Mouse (Mus musculus) splenic B cell, adult 2 months (primary cell): Measurements from ENCODE around the gene 3110082I17Rik.
A peak's percentile ranks its signal among the peaks of the same experiment; 100 is the strongest.

ENCODE experiments used
- DNase-seq: peaks from one replicate; pipeline ENCODE4 v3.0.0-alpha.2; 2011; ENCODE audit warnings: low read depth, low spot score
- H3K27me3 ChIP-seq: 2 replicates; pipeline ENCODE4 v1.6.1; 2012; ENCODE audit warnings: mild to moderate bottlenecking, low read length, moderate library complexity, mixed read lengths; ENCODE audit not compliant: control insufficient read depth, poor library complexity, insufficient read depth, severe bottlenecking
- H3K36me3 ChIP-seq: 2 replicates; pipeline ENCODE4 v1.6.1; 2012; ENCODE audit warnings: mild to moderate bottlenecking, low read length, moderate library complexity, mixed read lengths; ENCODE audit not compliant: control insufficient read depth, poor library complexity, insufficient read depth, severe bottlenecking

3110082I17Rik gene

GRCm38 (mm10) chr5:139363858-139364257 is 96.5 kb downstream of the 3110082I17Rik start:
- H3K27me3 ChIP-seq = no peaks in the 10 kb centered on the region
- DNase-seq = no peak
- H3K36me3 ChIP-seq = no peaks in the 10 kb centered on the region

GRCm38 (mm10) chr5:139359244-139359643 is 101.1 kb downstream of the 3110082I17Rik start:
- no peaks in the 10 kb centered on the region for H3K36me3 ChIP-seq
- no peaks in the 10 kb centered on the region for H3K27me3 ChIP-seq
- DNase-seq = no peak

GRCm38 (mm10) chr5:139358653-139359052 is 101.7 kb downstream of the 3110082I17Rik start:
- DNase-seq = peak; percentile 60
- no peaks in the 10 kb centered on the region for H3K27me3 ChIP-seq
- H3K36me3 ChIP-seq = no peaks in the 10 kb centered on the region

- no peaks in the 10 kb centered on the region for H3K27me3 ChIP-seq
- no peaks in the 10 kb centered on the region for H3K36me3 ChIP-seq
- DNase-seq = peak; percentile 81
These were observed 105.0 kb downstream of the 3110082I17Rik start for GRCm38 (mm10) chr5:139355235-139355772.

- no peak for DNase-seq
- Histone ChIP-seq H3K27me3 (no peaks in the 10 kb centered on the region), H3K36me3 (no peaks in the 10 kb centered on the region)
These were observed 106.4 kb downstream of the 3110082I17Rik start for GRCm38 (mm10) chr5:139353946-139354345.

- peak; percentile 69 for DNase-seq
- Histone ChIP-seq H3K27me3 (no peaks in the 10 kb centered on the region), H3K36me3 (no peaks in the 10 kb centered on the region)
These were observed 106.8 kb downstream of the 3110082I17Rik start for GRCm38 (mm10) chr5:139353496-139353895.

DNA sequence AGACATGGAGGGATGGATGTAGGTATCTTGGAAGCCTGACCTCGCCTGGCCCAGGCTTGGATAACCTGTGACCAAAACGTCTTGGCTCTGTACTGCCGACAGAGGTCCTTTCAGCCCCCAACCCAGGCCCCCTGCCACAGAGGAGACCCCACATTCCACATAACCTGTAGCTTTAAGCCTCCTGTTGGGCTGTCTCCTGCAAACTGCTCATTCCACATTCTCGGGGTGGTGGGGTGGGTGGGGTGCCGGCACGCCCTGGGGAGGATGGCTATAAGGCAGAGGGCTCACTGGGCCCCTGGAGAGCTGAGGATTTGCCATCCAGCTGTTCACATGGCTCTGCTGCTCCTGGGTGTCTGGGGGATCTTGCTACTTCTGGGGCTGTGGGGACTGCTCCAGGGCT is 108.0 kb downstream of the 3110082I17Rik start, which contains the start of gene Cyp2w1:
Gene Cyp2w1, plus strand, starts transcription at position 301 of the 400 bp plus-strand sequence.
- no peak for DNase-seq
- Histone ChIP-seq H3K36me3 (no peaks in the 10 kb centered on the region), H3K27me3 (no peaks in the 10 kb centered on the region)

DNA sequence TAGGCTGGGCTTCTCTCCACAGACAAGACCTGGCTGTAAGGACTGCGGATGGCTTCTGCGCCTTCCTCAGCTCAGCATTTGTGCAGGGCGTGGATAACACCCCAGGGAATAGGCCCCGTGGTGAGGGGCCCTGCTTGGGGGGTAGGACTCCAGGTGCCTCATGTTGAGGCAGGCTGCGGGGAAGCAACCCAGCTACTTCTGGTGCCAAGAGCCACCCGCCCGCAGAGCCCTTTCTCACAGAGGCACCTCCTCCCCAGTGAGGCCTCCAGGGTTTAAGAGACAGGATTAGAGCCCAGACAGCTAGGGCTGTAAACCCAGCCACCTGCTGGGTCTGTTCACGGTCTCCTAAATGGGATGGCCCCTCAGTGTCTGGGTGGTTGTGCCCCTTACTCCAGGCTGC is 108.7 kb downstream of the 3110082I17Rik start:
- DNase-seq = no peak
- no peaks in the 10 kb centered on the region for H3K36me3 ChIP-seq
- H3K27me3 ChIP-seq = no peaks in the 10 kb centered on the region

DNA sequence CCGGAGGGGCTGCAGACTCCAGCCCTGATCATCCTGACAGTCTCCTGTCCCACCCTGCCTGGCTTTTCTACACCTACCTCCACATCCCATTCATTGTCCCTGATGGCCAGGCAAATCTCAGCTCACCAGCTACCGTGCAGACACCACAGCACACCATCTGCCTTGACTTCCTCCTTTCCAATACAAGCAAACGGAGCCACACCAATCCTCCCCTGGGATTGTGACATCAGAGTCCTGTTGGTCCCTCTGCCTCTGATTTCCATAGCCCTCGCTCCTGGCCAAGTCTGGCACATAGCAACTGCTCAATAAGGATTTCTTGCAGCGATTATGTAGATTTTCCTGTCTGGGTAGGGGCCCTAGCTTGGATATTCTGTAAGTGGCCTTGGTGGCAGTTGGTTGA is 109.2 kb downstream of the 3110082I17Rik start, which contains the start of gene Cox19:
Gene Cox19, minus strand, starts transcription at position 285 of the 400 bp plus-strand sequence.
- H3K27me3 ChIP-seq = no peaks in the 10 kb centered on the region
- DNase-seq = no peak
- no peaks in the 10 kb centered on the region for H3K36me3 ChIP-seq

DNA sequence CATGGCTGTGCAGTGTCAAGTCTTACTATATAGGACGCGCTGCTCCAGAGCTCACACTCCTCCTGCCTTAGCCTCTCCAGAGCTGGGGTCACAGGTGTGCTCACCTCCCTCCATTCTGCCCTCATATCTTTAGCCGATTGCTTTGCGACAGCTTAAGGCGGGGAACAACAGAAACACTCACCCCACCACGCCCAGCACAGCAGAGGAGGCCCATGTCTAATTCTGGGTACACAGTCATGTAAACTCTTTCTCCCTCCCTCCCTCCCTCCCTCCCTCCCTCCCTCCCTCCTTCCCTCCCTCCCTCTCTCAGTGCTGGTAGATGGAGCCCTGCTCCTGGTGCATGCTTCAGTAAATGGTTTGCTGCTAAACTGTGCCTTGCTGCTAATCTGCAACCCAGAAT is 110.6 kb downstream of the 3110082I17Rik start:
- Histone ChIP-seq H3K36me3 (no peaks in the 10 kb centered on the region), H3K27me3 (no peaks in the 10 kb centered on the region)
- no peak for DNase-seq

GRCm38 (mm10) chr5:139347225-139347624 is 113.1 kb downstream of the 3110082I17Rik start:
- peaks cover 2% of the 10 kb centered on the region; the same call in 1 of the 2 replicates for H3K36me3 ChIP-seq
- no peak for DNase-seq
- H3K27me3 ChIP-seq = no peaks in the 10 kb centered on the region

- Histone ChIP-seq H3K27me3 (no peaks in the 10 kb centered on the region), H3K36me3 (peaks cover 4% of the 10 kb centered on the region; the same call in 1 of the 2 replicates)
- no peak for DNase-seq
These were observed 115.0 kb downstream of the 3110082I17Rik start for GRCm38 (mm10) chr5:139345364-139345714.

GRCm38 (mm10) chr5:139344687-139345363 is 115.5 kb downstream of the 3110082I17Rik start:
- Histone ChIP-seq H3K27me3 (no peaks in the 10 kb centered on the region), H3K36me3 (peaks cover 4% of the 10 kb centered on the region; the same call in 1 of the 2 replicates)
- DNase-seq = peak; percentile 94

- H3K36me3 ChIP-seq = peaks cover 4% of the 10 kb centered on the region
- H3K27me3 ChIP-seq = no peaks in the 10 kb centered on the region
- DNase-seq = peak; percentile 88
These were observed 116.2 kb downstream of the 3110082I17Rik start for GRCm38 (mm10) chr5:139344021-139344686.

GRCm38 (mm10) chr5:139338891-139339290 is 121.4 kb downstream of the 3110082I17Rik start:
- DNase-seq = no peak
- H3K36me3 ChIP-seq = peaks cover 7% of the 10 kb centered on the region
- H3K27me3 ChIP-seq = no peaks in the 10 kb centered on the region
